Mouse (Mus musculus) midbrain, embryonic 13.5 days (tissue): ENCODE measurements at regions not wholly inside any gene's neighbourhood (a gene's known extent, or its start where the extent isn't known, plus 50 kb on each side); places are given as distances from the start of the nearest gene placed in this dataset.
A peak's percentile ranks its signal among the peaks of the same experiment; 100 is the strongest.

Source experiments
- ATAC-seq: fragments of 200-750 bp; cut with Nextera tagmentation; 2 replicates; pipeline ENCODE4 v1.8.0; 2017; ENCODE audit warnings: mild to moderate bottlenecking, moderate TSS enrichment, moderate library complexity
- H3K27ac ChIP-seq: fragments of 300-500 bp; sonication (generic); 2 replicates; pipeline ENCODE4 v1.5.1; 2015; ENCODE audit warnings: inconsistent platforms, mild to moderate bottlenecking, moderate library complexity
- H3K27me3 ChIP-seq: fragments of 300-500 bp; sonication (generic); 2 replicates; pipeline ENCODE4 v1.6.1; 2015; ENCODE audit warnings: mild to moderate bottlenecking, inconsistent platforms
- H3K36me3 ChIP-seq: fragments of 300-500 bp; sonication (generic); 2 replicates; pipeline ENCODE4 v1.6.1; 2015; ENCODE audit warnings: mild to moderate bottlenecking, inconsistent platforms
- H3K4me1 ChIP-seq: fragments of 300-500 bp; sonication (generic); replicated peaks from 2 replicates; pipeline ENCODE4 v1.6.1; 2015; ENCODE audit warnings: inconsistent platforms
- H3K4me2 ChIP-seq: fragments of 300-500 bp; sonication (generic); replicated peaks from 2 replicates; pipeline ENCODE4 v1.6.1; 2015; ENCODE audit warnings: moderate library complexity, mild to moderate bottlenecking, inconsistent platforms
- H3K4me3 ChIP-seq: fragments of 300-500 bp; sonication (generic); replicated peaks from 2 replicates; pipeline ENCODE4 v1.5.1; 2015; ENCODE audit warnings: mild to moderate bottlenecking, inconsistent platforms
- H3K9ac ChIP-seq: fragments of 300-500 bp; sonication (generic); replicated peaks from 2 replicates; pipeline ENCODE4 v1.6.1; 2015; ENCODE audit warnings: mild to moderate bottlenecking, inconsistent platforms
- H3K9me3 ChIP-seq: fragments of 300-500 bp; sonication (generic); 2 replicates; pipeline ENCODE4 v1.6.1; 2016; ENCODE audit warnings: mild to moderate bottlenecking, inconsistent platforms
- WGBS: fragments of 180-500 bp; shearing (Covaris S2); methylation state at CpG from one replicate; pipeline ENCODE4 v1.1.7; 2015; 5-methylcytosine and 5-hydroxymethylcytosine counted together

DNA sequence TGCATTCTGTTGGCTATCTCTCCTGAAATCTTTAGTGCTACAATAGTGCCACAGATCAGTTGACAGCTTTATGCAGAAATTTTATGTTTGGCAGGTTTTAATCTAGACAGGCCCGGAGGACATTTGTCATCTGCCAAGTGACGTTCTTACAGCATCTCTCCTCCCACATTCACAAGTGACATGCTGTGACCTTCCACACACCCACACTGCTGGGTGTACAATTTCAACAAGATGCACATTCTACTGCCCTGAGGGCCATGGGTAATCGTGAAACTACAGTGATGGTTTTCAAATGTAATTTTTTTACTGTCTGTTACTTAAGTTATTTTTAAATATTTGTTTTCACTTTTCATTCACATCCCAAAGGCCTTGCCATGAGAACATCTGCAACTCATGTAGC lies 639.2 kb upstream of the Gm11114 start:
- Histone ChIP-seq H3K9me3 (no peaks in the 10 kb centered on the region), H3K4me3 (no peak overlapping the region), H3K4me1 (no peaks in the 10 kb centered on the region), H3K4me2 (no peak overlapping the region), H3K27me3 (no peaks in the 10 kb centered on the region), H3K36me3 (no peaks in the 10 kb centered on the region), H3K27ac (no peak overlapping the region), H3K9ac (no peak overlapping the region)
- ATAC-seq = no peak
- 80% methylated on average over 3 of the region's 3 CpGs for WGBS

DNA sequence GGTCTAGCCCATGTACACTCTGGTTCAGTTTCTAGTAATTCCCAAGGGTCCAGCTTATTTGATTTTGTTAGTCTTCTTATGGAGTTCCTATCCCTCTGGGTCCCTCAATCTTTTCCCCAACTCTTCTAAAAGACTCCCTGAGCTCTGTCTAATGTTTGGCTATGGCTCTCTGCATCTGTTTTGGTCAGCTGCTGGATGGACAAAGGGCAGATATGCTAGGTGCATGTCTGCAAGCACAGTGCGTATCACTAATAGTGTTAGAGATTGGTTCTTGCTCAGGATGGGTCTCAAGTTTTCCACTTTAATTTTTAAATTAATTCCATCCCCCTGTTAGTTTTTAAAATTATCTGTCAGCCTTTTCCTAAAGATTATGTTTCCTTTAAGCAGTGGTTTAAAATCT lies 634.2 kb upstream of the Gm11114 start:
- H3K27ac ChIP-seq = no peak overlapping the region
- H3K36me3 ChIP-seq = no peaks in the 10 kb centered on the region
- WGBS = 98% methylated on average over 1 of the region's 1 CpGs
- no peaks in the 10 kb centered on the region for H3K27me3 ChIP-seq
- H3K4me3 ChIP-seq = no peak overlapping the region
- no peak for ATAC-seq
- no peaks in the 10 kb centered on the region for H3K9me3 ChIP-seq
- no peaks in the 10 kb centered on the region for H3K4me1 ChIP-seq
- no peak overlapping the region for H3K4me2 ChIP-seq
- H3K9ac ChIP-seq = no peak overlapping the region

DNA sequence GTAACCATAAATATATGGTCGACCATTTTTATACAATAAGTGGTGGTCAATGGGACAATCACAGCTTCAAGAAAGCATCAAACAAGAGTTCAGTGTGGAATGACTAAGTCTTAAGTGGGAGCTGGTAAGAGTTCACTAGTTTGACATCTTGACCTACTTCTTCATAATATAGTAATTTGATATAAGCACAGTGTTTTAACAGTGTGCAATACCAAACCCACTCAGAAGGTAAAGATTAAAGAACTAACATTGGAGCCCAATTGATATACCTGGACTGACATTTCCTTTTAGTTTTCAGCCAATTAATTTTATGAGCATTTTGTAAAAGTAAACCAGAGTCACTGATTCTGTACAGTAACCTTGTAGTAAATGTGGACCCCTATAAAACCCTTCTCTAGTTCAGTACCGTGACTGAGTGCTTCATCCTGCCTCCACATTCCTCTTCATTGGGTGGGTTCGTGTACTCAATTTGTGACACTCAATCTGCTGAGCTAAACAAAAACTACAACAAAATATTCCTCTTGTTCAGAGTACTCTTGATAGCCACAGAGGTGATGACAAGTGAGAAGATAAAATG lies 593.9 kb upstream of the Gm11114 start:
- WGBS = 84% methylated on average over 3 of the region's 3 CpGs
- Histone ChIP-seq H3K4me1 (no peaks in the 10 kb centered on the region), H3K4me2 (no peak overlapping the region), H3K9ac (no peak overlapping the region), H3K36me3 (no peaks in the 10 kb centered on the region), H3K4me3 (no peak overlapping the region), H3K9me3 (no peaks in the 10 kb centered on the region), H3K27ac (no peak overlapping the region), H3K27me3 (no peaks in the 10 kb centered on the region)
- ATAC-seq = no peak

DNA sequence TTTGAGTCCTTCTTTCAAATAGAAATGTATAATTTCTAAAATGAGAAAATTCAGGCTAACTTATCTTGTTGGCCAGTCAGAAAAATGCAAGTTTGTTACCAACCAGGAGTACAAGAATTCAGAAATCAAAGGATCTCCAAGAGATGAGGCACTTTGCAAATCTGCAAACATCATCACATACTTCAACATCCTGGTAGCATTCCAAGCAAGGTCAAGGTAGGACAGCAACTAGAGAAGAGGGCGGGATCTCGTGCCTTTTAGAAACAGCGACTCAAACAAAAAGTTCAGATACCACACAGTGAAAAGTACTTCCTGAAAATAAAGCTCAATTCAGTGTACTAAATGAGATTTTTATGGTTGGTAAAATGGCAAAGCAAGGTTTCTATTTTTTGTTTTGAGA lies 593.2 kb upstream of the Gm11114 start:
- Histone ChIP-seq H3K4me3 (no peak overlapping the region), H3K4me1 (no peaks in the 10 kb centered on the region), H3K4me2 (no peak overlapping the region), H3K27me3 (no peaks in the 10 kb centered on the region), H3K27ac (no peak overlapping the region), H3K9me3 (no peaks in the 10 kb centered on the region), H3K9ac (no peak overlapping the region), H3K36me3 (no peaks in the 10 kb centered on the region)
- 89% methylated on average over 3 of the region's 3 CpGs for WGBS
- no peak for ATAC-seq

DNA sequence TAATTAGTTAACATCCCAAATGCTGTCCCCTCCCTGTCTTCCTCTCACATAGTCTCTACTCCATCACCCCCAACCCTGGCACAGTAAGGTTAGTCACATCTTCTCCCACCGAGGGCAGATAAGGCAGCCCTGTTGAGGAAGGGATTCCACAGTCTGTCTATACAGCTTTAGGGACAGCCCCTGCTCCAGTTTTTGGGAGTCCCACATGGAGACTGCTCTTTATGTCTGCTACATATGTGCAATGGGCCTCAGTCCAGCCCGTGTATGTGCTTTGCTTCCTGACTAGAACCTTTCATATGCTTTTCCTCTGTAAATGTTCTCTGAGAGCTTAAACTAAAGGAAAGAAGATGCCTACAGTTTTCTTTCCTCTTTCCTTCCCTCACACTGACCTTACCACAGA lies 592.1 kb upstream of the Gm11114 start:
- no peak overlapping the region for H3K27ac ChIP-seq
- no peak overlapping the region for H3K4me3 ChIP-seq
- no peaks in the 10 kb centered on the region for H3K36me3 ChIP-seq
- no peaks in the 10 kb centered on the region for H3K27me3 ChIP-seq
- no peaks in the 10 kb centered on the region for H3K4me1 ChIP-seq
- no peak overlapping the region for H3K4me2 ChIP-seq
- H3K9me3 ChIP-seq = no peaks in the 10 kb centered on the region
- WGBS = 91% methylated on average over 2 of the region's 2 CpGs
- H3K9ac ChIP-seq = no peak overlapping the region
- ATAC-seq = no peak

DNA sequence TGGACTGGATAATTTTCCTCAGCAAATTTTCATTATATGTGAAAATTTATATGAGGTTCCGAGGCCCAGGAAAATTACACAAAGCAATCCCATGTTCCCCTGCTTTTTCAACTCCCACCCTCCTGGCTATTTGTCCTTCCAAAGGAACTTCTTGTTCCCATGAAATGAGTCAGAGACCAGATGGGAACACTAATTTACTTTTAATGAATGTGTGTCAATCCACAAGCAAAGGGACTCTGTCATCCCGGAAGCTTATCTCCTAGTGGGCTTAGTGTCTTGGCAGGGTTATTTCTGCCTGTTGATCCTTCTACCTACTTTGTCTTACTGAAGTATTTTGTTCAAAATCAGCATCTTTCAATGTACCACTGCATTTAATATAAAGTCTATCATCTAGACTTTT lies 573.3 kb upstream of the Gm11114 start:
- Histone ChIP-seq H3K4me2 (no peak overlapping the region), H3K9ac (no peak overlapping the region), H3K27me3 (no peaks in the 10 kb centered on the region), H3K4me3 (no peak overlapping the region), H3K4me1 (no peaks in the 10 kb centered on the region), H3K27ac (no peak overlapping the region), H3K9me3 (no peaks in the 10 kb centered on the region), H3K36me3 (no peaks in the 10 kb centered on the region)
- no peak for ATAC-seq
- 75% methylated on average over 2 of the region's 2 CpGs for WGBS

DNA sequence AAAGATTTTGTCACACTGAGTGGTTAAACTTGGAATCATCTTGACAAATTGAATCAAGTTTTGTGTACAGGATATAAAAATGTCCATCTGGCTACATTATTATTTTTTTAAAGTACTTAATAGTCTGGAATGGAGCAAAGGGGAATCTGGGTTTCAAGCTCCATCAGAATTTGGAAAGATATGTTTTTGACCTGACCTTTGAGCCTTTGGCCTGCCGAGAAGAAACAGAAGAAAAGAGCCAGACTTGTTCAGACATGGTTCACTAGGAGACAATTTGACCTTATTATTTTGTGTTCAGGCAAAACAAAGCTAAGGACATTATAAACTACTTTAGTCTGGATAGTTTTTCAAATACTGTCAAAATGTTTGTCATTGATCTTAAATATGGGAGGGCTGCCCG lies 572.2 kb upstream of the Gm11114 start:
- Histone ChIP-seq H3K4me1 (no peaks in the 10 kb centered on the region), H3K27me3 (no peaks in the 10 kb centered on the region), H3K9me3 (no peaks in the 10 kb centered on the region), H3K4me2 (no peak overlapping the region), H3K27ac (no peak overlapping the region), H3K36me3 (no peaks in the 10 kb centered on the region), H3K9ac (no peak overlapping the region), H3K4me3 (no peak overlapping the region)
- WGBS = 79% methylated on average over 2 of the region's 2 CpGs
- no peak for ATAC-seq

DNA sequence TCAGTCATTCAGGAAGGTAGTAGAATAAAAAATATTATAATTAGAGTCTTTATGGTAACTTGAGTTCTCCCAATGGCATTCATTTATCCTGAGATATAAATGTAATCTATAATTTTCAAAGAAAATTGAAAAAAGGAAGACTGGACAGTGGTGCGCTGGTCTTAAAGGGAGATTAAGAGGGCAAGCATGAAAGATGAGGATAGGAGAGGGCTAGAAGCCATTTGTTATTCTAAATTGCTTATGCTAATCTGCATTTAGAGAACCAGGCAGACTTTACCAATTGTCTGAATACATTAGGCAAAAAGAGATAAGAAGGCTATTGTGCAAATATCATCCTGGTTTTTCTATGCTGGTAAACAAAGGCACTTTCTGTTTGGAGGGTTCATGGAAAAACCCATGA lies 558.2 kb upstream of the Gm11114 start:
- no peaks in the 10 kb centered on the region for H3K36me3 ChIP-seq

DNA sequence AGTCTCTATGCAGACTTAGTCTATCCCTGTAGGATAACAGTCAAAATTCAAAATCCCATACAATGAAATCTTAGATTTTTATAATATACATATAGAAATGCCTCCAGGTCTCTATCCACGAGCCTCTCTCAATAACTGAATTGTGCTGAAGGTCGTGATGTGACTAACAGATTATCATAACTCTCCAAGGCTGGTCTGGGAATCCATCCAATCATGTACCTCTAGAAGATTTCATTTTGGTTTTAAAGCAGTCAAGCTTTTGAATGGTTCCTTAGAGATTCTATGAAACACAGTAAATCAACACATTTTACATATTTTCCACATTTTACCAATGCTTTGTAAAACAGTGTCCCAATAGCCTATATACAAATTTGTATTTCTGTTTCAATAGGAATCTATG lies 557.7 kb upstream of the Gm11114 start:
- no peak overlapping the region for H3K9ac ChIP-seq
- H3K4me2 ChIP-seq = no peak overlapping the region
- H3K36me3 ChIP-seq = no peaks in the 10 kb centered on the region
- no peak overlapping the region for H3K4me3 ChIP-seq
- no peaks in the 10 kb centered on the region for H3K9me3 ChIP-seq
- WGBS = 64% methylated on average over 2 of the region's 2 CpGs
- H3K27ac ChIP-seq = no peak overlapping the region
- no peak for ATAC-seq
- no peaks in the 10 kb centered on the region for H3K27me3 ChIP-seq
- no peaks in the 10 kb centered on the region for H3K4me1 ChIP-seq

More for the DNA sequence above, 558.2 kb upstream of the Gm11114 start:
- Histone ChIP-seq H3K9me3 (no peaks in the 10 kb centered on the region), H3K4me2 (no peak overlapping the region), H3K4me3 (no peak overlapping the region), H3K27me3 (no peaks in the 10 kb centered on the region), H3K9ac (no peak overlapping the region), H3K4me1 (no peaks in the 10 kb centered on the region), H3K27ac (no peak overlapping the region)
- 44% methylated on average over 1 of the region's 1 CpGs for WGBS
- 0 out of 2 replicates have a peak, but pooled peaks have one; percentile 37 for ATAC-seq

DNA sequence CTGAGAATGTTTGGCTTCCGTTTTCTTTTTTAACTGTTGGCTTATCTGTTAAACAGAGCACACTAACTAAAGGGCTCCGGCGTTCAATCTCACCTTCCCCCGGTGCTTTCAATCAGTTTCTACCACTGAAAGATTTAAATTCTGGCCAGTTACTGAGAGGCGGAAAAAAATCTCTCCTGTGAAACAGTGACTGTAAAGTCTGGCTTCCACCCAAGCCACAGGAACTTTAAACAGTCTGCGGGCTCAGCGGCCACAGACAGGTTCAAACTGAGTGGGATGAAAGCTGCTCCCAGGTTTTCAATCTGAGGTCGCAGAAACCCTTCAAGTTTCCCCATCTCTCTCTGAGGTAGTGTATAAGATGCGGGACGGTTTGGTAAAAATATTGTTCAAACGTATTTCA lies 538.2 kb upstream of the Gm11114 start:
- H3K4me2 ChIP-seq = no peak overlapping the region
- WGBS = 88% methylated on average over 11 of the region's 11 CpGs
- no peak overlapping the region for H3K27ac ChIP-seq
- no peak overlapping the region for H3K4me3 ChIP-seq
- H3K9me3 ChIP-seq = no peaks in the 10 kb centered on the region
- H3K9ac ChIP-seq = no peak overlapping the region
- H3K4me1 ChIP-seq = no peaks in the 10 kb centered on the region
- H3K36me3 ChIP-seq = no peaks in the 10 kb centered on the region
- H3K27me3 ChIP-seq = no peaks in the 10 kb centered on the region
- ATAC-seq = no peak

DNA sequence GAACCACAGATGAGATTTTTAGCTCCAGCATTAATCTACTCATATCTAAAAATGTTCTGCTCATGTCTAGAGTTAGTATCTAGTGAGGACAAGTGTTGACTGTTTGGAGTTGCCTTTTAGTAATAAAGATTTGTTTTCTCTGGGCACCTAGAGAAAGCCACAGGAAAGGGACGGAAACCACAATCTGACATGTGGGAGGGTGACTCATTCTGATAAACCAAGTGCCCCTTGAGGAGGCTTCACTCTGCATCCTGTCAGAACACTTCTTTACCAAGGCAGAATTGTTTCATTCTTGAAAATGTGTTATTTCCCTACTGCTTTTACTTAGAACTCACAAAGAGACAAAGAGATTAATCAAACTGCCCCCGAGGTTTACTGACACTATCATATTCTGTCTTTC lies 537.4 kb upstream of the Gm11114 start:
- Histone ChIP-seq H3K36me3 (no peaks in the 10 kb centered on the region), H3K4me1 (no peaks in the 10 kb centered on the region), H3K9me3 (no peaks in the 10 kb centered on the region), H3K4me2 (no peak overlapping the region), H3K27ac (no peak overlapping the region), H3K9ac (no peak overlapping the region), H3K4me3 (no peak overlapping the region), H3K27me3 (no peaks in the 10 kb centered on the region)
- WGBS = 87% methylated on average over 2 of the region's 2 CpGs
- ATAC-seq = no peak

DNA sequence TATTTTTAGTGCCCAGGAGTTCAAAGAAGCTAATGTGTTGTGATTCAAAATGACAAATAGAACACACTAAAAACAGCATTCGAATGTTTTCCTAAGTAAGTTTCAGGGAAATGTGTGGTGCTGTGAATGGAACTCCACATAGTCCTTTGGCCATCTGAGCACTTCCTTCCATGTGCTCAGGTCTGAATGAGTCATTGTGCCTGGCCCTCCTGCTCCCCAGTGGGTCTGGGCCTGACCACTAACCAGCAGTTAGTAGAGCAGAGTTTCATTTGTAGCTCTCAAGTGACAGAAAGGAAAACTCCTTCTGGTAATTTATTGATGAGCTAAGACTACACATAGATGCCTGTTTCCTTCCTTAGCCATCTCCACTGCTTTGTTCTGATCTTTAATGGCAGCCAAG lies 533.4 kb upstream of the Gm11114 start:
- ATAC-seq = no peak
- Histone ChIP-seq H3K36me3 (no peaks in the 10 kb centered on the region), H3K4me2 (no peak overlapping the region), H3K9me3 (no peaks in the 10 kb centered on the region), H3K9ac (no peak overlapping the region), H3K4me1 (no peaks in the 10 kb centered on the region), H3K27ac (no peak overlapping the region), H3K4me3 (no peak overlapping the region), H3K27me3 (no peaks in the 10 kb centered on the region)
- 79% methylated on average over 1 of the region's 1 CpGs for WGBS

DNA sequence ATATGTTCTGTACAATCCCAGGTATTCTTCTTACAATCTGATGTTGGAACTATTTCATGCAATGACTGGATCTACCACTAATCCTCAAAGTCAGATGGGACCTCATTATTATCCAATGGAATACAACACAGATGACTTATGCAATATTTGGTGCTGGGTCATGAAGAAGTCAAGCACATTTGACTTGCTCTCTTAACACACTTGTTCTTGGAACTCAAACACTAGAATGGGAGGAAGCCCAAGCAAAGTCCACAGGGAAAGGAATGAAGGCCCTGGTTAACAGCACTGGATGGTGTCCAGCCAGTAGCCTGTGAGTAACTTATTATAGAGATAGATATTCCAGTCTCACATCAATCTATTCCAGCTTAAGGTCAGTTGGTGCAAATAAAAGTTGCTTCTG lies 486.8 kb upstream of the Gm11114 start:
- Histone ChIP-seq H3K36me3 (no peaks in the 10 kb centered on the region), H3K4me1 (no peaks in the 10 kb centered on the region), H3K27me3 (no peaks in the 10 kb centered on the region), H3K27ac (no peak overlapping the region), H3K4me3 (no peak overlapping the region), H3K9ac (no peak overlapping the region), H3K9me3 (no peaks in the 10 kb centered on the region), H3K4me2 (no peak overlapping the region)
- no peak for ATAC-seq
